14 mouse cellular contexts compared by ENCODE assay signal in the genomic region with DNA sequence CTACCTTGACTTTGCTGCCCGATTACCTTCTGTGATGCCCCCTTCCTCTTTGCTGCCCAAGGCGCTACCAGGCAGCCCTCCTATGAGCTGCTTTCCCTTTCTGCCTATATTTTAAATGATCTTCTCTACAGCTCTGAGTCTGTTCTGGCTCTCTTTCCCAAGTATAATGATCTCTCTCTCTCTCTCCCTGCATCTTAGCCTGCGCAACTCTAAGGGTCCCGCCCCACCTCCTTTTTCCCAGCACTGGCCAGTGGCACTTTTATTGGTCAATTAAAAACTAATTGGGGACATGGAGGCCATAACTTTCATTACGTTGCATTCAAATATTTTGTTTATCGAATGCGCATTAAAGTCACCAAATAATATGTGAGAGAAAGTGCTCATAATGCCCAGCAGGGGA.
"Had no signal": no experiment of that assay in that cellular context is flagged by ENCODE, and none has a peak within 500 bp of the region (broad histone marks: within the 10 kb centered on the region; RNA-seq: fewer than 3 reads in every experiment).

No protein-coding gene starts in this region.

- H3K9me3 ChIP-seq: kidney, embryonic 15.5 days; liver, embryonic 12.5 days; midbrain, embryonic 10.5 days; midbrain, embryonic 15.5 days had no signal

- H3K9ac ChIP-seq: kidney, embryonic 15.5 days; liver, embryonic 12.5 days; lung, embryonic 14.5 days; midbrain, embryonic 15.5 days had no signal

- H3K4me2 ChIP-seq: kidney, embryonic 15.5 days; liver, embryonic 12.5 days; lung, embryonic 14.5 days; midbrain, embryonic 15.5 days had no signal

- H3K4me3 ChIP-seq: kidney, embryonic 15.5 days; liver, embryonic 12.5 days; midbrain, embryonic 10.5 days; midbrain, embryonic 15.5 days had no signal

- H3K27ac ChIP-seq: kidney, embryonic 15.5 days; liver, embryonic 12.5 days; midbrain, embryonic 10.5 days; midbrain, embryonic 15.5 days had no signal

- H3K4me1 ChIP-seq: liver, embryonic 12.5 days; midbrain, embryonic 10.5 days; midbrain, embryonic 15.5 days had no signal

- DNase-seq: kidney, adult 11 months; kidney, postnatal 14 days; left cerebral cortex, postnatal 4 days; lung, embryonic 14.5 days; lung, postnatal 10 days; lung, postnatal 4 days; right cerebral cortex, adult 18-20 months; right cerebral cortex, postnatal 25 days; thymus, postnatal 36 days had no signal

- ATAC-seq: inflammation-experienced regulatory T-cells, adult 6 months; liver, embryonic 12.5 days; midbrain, embryonic 15.5 days had no signal

- H3K27me3 ChIP-seq: kidney, embryonic 15.5 days; liver, embryonic 12.5 days; midbrain, embryonic 15.5 days had no signal

- H3K36me3 ChIP-seq: kidney, embryonic 15.5 days; liver, embryonic 12.5 days; midbrain, embryonic 10.5 days; midbrain, embryonic 15.5 days had no signal
